Mouse (Mus musculus): Measurements from ENCODE around the gene Tdrd1. TPM values are rescaled to one million over a fixed set of nuclear protein-coding genes. Genes with fewer than 3 reads are reported as not detected.

Tdrd1 gene
- 0.36 and 0.94 TPM in 2 replicates for polyA plus RNA-seq (2012; rRNA removed)

DNA sequence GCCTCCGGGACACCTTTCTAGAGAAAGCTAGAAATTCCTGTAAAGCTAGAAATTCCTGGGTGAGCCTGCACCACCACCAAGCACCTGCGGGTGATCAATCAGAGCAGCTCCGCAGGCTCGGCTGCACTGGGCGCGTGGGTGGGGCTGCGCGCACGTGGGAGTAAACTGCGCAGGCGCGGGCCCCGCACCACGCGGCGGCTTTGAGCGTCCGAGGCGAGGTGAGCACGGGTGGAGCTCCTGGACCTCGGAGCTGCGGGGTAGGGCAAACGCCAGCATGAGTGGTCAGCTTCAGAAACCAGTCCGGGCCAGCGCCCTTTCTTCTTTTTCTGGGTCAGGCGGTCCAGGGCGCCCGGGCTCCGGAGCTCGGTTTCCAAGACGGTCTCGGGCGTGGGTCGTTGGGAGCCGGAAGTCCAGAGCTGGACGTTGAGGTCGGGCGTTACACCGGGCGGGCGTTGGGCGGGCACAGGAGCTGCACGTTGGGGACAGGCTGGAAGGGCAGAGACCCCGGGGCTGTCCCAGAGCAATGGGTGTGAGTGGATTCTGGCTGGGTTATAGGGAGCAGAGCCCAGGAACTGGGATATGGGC lies at the start of gene Tdrd1:
TSS of gene Tdrd1 (plus strand) at position 163 of the 585 bp plus-strand sequence.

DNA sequence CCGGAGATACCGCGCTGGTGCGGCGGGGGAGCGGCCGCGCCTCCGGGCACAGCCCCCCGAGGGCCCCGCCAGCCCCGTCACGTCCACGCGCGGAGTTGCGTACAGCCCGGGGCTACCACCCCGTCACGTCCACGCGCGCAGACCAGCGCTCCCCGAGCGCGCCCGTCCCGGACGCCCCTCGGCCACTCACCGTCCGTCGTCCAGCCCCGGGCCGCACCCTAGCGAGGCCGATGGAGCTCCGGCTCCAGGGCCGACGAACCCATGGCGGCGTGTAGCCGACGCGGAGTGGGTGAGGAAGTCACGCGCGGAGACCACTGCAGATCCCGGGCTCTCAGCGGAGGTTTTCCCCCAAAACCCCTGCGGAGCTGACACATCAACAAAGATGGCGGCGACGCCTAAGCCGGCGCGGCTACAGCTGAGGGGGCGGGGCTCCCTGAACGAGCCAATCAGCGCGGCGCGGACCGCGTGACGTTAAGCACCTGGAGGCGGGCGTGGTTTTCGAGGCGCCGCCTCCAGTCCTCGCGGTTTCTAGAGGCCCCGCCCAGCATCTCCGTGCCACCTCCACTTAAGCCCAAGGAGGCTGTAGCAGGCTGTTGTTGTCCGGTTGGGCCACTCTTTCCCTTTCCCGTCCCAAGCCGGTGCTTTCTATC lies 4.1 kb upstream of the Tdrd1 start, which contains the start of gene Ccdc186:
TSS of gene Ccdc186 (minus strand) at position 393 of the 650 bp plus-strand sequence.

DNA sequence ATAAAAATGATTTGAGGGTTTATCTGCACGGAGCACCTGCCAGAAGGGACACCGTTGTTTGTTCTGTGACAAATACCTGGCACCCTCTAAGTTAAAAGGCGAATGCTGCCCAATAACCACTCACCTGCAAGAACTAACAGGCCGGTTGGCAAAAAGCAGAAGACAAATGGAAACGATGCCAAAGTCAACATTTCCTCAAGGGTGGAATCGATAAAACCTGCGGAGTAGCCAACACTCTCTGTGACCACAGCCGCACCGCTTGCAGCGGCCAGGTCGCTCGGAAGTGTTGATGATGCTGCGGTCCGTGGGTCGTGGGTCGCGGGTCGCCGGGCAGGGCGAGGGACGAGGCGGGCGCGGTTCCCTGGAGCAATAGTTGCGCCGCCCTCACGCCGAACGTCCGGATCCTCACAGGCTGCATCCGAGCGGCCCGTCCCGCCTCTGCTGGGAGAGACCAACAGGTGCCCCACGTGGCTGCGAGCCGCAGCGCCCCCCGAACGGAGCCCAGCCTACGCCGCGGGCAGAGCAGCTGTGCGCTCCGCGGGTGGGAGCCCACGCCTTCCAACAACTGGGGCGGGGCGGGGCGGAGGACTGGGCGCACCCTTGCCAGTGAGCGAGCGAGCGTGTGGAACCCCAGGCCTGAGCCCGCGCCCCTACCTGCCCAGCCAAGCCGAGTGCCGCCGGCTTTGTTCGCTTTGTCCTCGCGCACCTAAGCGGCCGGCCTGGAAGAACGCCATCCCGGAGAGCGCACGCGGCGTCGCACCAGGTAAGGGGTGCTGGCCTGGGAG lies 48.0 kb downstream of the Tdrd1 start, which contains the start of gene Vwa2:
TSS of gene Vwa2 (plus strand) at position 434 of the 785 bp plus-strand sequence.

Other genes starting within 250 kb of the Tdrd1 start
- 0.47 and 0.48 TPM in 2 replicates for gene Adrb1, start 104.0 kb upstream of the Tdrd1 start, polyA plus RNA-seq (2012; rRNA removed)
- gene Ccdc186, start 4.0 kb upstream of the Tdrd1 start, polyA plus RNA-seq (2012; rRNA removed), result 16.3 and 17.8 TPM in 2 replicates
- 1.1 and 2.4 TPM in 2 replicates for gene Vwa2, start 48.0 kb downstream of the Tdrd1 start, polyA plus RNA-seq (2012; rRNA removed)
- 3.6 and 4.7 TPM in 2 replicates for gene Afap1l2, start 182.0 kb downstream of the Tdrd1 start, polyA plus RNA-seq (2012; rRNA removed)